Mouse (Mus musculus) stomach, embryonic 15.5 days (tissue): ENCODE results near the gene Vps8. TPM values are rescaled to one million over a fixed set of nuclear protein-coding genes. Genes with fewer than 3 reads are reported as not detected.

ENCODE experiments used
- ATAC-seq: fragments of 200-750 bp; cut with Nextera tagmentation; 2 replicates; pipeline ENCODE4 v1.8.0; 2017; ENCODE audit warnings: low read depth, moderate number of reproducible peaks, moderate TSS enrichment; ENCODE audit not compliant: insufficient read depth, low FRiP score
- H3K27ac ChIP-seq: fragments of 300-500 bp; sonication (generic); 2 replicates; pipeline ENCODE4 v1.5.1; 2015; ENCODE audit warnings: mild to moderate bottlenecking, inconsistent platforms
- H3K27me3 ChIP-seq: fragments of 300-500 bp; sonication (generic); replicated peaks from 2 replicates; pipeline ENCODE4 v1.6.1; 2015; ENCODE audit warnings: inconsistent platforms
- H3K36me3 ChIP-seq: fragments of 300-500 bp; sonication (generic); 2 replicates; pipeline ENCODE4 v1.6.1; 2015; ENCODE audit warnings: inconsistent platforms
- H3K4me1 ChIP-seq: fragments of 300-500 bp; sonication (generic); 2 replicates; pipeline ENCODE4 v1.6.1; 2015; ENCODE audit warnings: inconsistent platforms
- H3K4me2 ChIP-seq: fragments of 300-500 bp; sonication (generic); 2 replicates; pipeline ENCODE4 v1.6.1; 2015; ENCODE audit warnings: mild to moderate bottlenecking, inconsistent platforms
- H3K4me3 ChIP-seq: fragments of 300-500 bp; sonication (generic); replicated peaks from 2 replicates; pipeline ENCODE4 v1.5.1; 2015; ENCODE audit warnings: inconsistent platforms
- H3K9ac ChIP-seq: fragments of 300-500 bp; sonication (generic); 2 replicates; pipeline ENCODE4 v1.6.1; 2015; ENCODE audit warnings: inconsistent platforms
- H3K9me3 ChIP-seq: fragments of 300-500 bp; sonication (generic); 2 replicates; pipeline ENCODE4 v1.6.1; 2016; ENCODE audit warnings: inconsistent platforms
- WGBS: fragments of 180-500 bp; shearing (Covaris S2); methylation state at CpG from one replicate; pipeline ENCODE4 v1.1.7; 2015; 5-methylcytosine and 5-hydroxymethylcytosine counted together
- polyA plus RNA-seq: library from polyadenylated mRNA; unstranded; fragments of >200 nt; fragmentation: Nextera tagmentation; extraction: Ambion mirVana; gene quantifications from 2 replicates; pipeline ENCODE4 v1.2.1, GENCODE M21; 2015

The Vps8 gene
- polyA plus RNA-seq, 1 experiment from 2014 or later, result 17.2 TPM

DNA sequence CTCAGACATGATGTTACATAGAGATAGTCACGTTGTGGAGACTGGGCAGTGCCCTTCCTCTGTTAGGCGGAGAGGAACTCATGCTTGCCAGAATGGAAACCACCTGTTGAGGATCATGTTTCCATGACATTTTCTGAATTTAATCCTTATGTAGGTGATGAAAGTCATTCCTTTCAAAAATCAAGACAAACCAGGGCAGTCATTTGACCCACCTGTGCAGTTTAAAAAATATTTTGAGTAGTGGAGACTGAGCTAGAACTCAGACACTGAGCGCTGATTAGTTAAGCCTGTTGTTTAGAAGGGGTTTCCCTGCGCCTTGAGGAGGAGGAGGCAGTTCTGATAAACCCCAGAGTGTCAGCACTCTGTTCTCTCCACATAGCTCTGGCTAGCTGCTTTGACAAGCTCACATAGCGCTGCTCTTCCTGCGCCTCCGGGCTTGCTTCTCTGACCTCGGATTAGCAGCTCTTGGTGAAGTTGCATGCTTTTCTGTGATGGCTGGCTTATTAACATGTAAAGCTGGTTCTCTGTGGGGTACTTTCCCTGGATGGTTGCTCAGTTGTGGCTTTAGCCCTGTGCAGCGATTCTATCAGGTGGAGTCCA lies 22.2 kb downstream of the Vps8 start:
- WGBS, result 52% methylated on average over 9 of the region's 9 CpGs
- ATAC-seq, result no peak

DNA sequence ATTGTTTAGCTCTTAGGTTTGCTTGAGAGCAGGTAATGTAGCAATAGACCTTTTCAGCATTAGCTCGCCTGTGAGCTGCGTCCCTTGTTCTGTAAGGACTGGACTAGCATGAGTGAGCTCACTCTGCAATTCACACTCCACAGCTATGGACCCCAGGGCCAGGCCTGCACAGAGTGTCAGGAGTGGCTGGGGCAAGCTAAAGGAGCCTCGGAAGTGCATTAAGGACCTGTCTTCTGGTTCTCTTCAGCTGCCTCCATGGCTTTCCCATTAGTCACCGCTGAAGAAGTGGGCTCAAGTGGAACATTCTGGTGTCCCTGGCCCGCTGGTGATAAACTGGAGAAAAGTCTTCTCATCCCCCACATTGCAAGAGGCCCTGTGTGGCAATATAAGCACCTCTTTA lies 24.5 kb downstream of the Vps8 start:
- Histone ChIP-seq H3K4me2 (no peak overlapping the region), H3K9me3 (no peaks in the 10 kb centered on the region), H3K4me3 (no peak overlapping the region), H3K4me1 (no peaks in the 10 kb centered on the region), H3K36me3 (no peaks in the 10 kb centered on the region), H3K9ac (no peak overlapping the region), H3K27ac (no peak overlapping the region), H3K27me3 (no peaks in the 10 kb centered on the region)
- whole genome bisulfite sequencing, result 83% methylated on average over 5 of the region's 5 CpGs
- ATAC-seq, result no peak

More for the DNA sequence above, 22.2 kb downstream of the Vps8 start:
- H3K27me3 ChIP-seq, result no peaks in the 10 kb centered on the region
- no peaks in the 10 kb centered on the region for H3K4me1 ChIP-seq
- H3K36me3 ChIP-seq, result no peaks in the 10 kb centered on the region
- H3K4me2 ChIP-seq, result no peak overlapping the region
- no peak overlapping the region for H3K4me3 ChIP-seq
- H3K27ac ChIP-seq, result no peak overlapping the region
- no peaks in the 10 kb centered on the region for H3K9me3 ChIP-seq
- no peak overlapping the region for H3K9ac ChIP-seq

- Histone ChIP-seq H3K4me1 (no peaks in the 10 kb centered on the region), H3K4me2 (no peak overlapping the region), H3K9me3 (no peaks in the 10 kb centered on the region), H3K36me3 (no peaks in the 10 kb centered on the region), H3K27ac (no peak overlapping the region), H3K9ac (no peak overlapping the region), H3K4me3 (no peak overlapping the region), H3K27me3 (no peaks in the 10 kb centered on the region)
- 84% methylated on average over 5 of the region's 5 CpGs for WGBS
- ATAC-seq, result no peak
These were observed 25.5 kb downstream of the Vps8 start for GRCm38 (mm10) chr16:21448464-21448863.

GRCm38 (mm10) chr16:21449890-21450289 lies 27.0 kb downstream of the Vps8 start:
- 38% methylated on average over 8 of the region's 8 CpGs for WGBS
- Histone ChIP-seq H3K27ac (peak overlapping the region; percentile 42), H3K4me2 (no peak overlapping the region)

DNA sequence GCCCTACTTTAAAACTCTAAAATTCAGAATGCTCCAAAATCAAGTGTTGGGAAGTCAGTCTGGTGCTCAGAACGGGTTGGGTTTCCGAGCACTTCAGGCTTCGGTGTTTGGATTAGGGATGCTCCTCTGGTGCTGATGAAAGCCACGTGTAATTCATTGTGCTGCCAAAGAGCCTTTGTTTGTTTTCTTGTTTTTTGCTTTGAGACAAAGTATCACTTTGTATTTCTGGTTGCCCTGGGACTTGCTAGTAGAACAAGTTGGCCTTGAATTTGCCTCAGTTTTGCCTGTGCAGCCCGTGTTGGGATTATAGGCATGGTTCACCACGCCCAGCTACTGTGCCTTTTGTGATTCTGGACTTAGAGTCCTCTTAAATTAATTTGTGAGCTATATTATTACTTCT lies 29.7 kb downstream of the Vps8 start:
- Histone ChIP-seq H3K27me3 (no peaks in the 10 kb centered on the region), H3K27ac (no peak overlapping the region), H3K4me2 (no peak overlapping the region), H3K36me3 (no peaks in the 10 kb centered on the region), H3K4me1 (no peaks in the 10 kb centered on the region), H3K4me3 (no peak overlapping the region), H3K9me3 (no peaks in the 10 kb centered on the region), H3K9ac (no peak overlapping the region)
- ATAC-seq, result no peak
- 79% methylated on average over 6 of the region's 6 CpGs for WGBS

More at GRCm38 (mm10) chr16:21449890-21450289, 27.0 kb downstream of the Vps8 start:
- H3K27me3 ChIP-seq, result no peaks in the 10 kb centered on the region
- no peaks in the 10 kb centered on the region for H3K4me1 ChIP-seq
- no peaks in the 10 kb centered on the region for H3K9me3 ChIP-seq
- no peak overlapping the region for H3K4me3 ChIP-seq
- no peak overlapping the region for H3K9ac ChIP-seq
- H3K36me3 ChIP-seq, result no peaks in the 10 kb centered on the region
- ATAC-seq, result no peak

DNA sequence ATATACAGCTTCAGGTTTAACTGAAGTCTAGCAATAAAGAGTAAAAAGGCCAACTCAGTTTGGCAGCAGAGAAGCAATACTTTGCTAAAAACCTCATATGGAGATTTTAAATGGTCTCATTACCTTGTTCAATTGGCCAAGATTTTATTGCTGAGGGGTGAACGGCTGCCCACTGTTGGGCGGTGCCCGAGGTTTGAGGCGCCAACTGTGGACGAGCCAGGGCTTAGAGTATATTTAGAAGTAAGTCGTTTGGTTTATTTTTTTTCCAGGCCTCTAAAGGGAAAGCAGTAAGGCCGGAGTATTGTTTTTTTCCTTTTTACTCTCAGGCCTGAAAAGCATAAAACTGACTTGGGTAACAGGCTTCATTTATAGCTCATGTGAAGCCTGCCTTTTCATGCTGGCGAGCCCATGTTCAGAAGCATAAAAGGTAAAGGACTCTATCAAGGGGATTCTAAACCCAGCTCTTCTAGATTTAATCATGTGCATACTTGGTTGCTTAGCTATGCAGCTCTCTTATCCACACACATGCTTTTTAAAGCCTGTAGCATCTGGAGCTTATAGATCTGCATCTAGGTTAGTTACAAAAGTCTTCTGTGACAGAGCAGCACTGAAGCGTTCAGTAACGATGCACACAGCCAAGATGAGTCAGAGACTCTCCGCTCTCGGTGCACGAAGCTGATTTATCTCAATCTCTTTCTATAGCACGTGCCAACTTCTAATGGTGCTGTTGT lies 34.9 kb downstream of the Vps8 start:
- Histone ChIP-seq H3K9ac (no peak overlapping the region), H3K4me2 (no peak overlapping the region), H3K27me3 (no peaks in the 10 kb centered on the region), H3K4me1 (no peaks in the 10 kb centered on the region), H3K4me3 (no peak overlapping the region), H3K27ac (no peak overlapping the region), H3K36me3 (0 out of 2 replicates have a peak, but pooled peaks cover 4% of the 10 kb centered on the region), H3K9me3 (no peaks in the 10 kb centered on the region)
- ATAC-seq, result no peak
- 75% methylated on average over 14 of the region's 14 CpGs for WGBS

DNA sequence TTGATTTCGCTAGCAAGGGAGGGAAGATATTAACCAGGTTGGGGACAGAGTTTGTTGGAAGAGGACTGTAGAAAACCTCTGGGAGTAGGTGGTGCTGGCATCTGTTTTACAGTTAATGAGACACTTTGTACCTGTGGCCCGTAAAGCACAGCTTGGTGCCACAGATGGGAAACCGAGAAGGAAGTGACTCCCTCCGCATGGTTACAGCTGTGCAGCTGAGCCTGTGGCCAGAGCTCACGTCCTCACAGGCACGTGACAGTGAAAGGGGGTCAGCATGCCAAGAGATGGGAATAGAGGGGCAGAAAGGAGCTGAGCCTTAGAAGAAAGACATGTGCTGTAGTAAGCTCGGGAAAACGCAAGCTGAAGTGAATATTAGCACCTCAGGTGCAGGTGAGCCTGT lies 43.0 kb downstream of the Vps8 start:
- no peak overlapping the region for H3K9ac ChIP-seq
- H3K27me3 ChIP-seq, result no peaks in the 10 kb centered on the region
- no peaks in the 10 kb centered on the region for H3K9me3 ChIP-seq
- no peak overlapping the region for H3K4me2 ChIP-seq
- no peak overlapping the region for H3K27ac ChIP-seq
- no peak overlapping the region for H3K4me3 ChIP-seq
- H3K36me3 ChIP-seq, result peaks cover 17% of the 10 kb centered on the region; the same call in 1 of the 2 replicates
- WGBS, result 74% methylated on average over 8 of the region's 8 CpGs
- no peak for ATAC-seq
- H3K4me1 ChIP-seq, result no peaks in the 10 kb centered on the region

GRCm38 (mm10) chr16:21470416-21470815 lies 47.5 kb downstream of the Vps8 start:
- no peak overlapping the region for H3K9ac ChIP-seq
- no peaks in the 10 kb centered on the region for H3K4me1 ChIP-seq
- no peaks in the 10 kb centered on the region for H3K27me3 ChIP-seq
- no peak overlapping the region for H3K27ac ChIP-seq
- H3K36me3 ChIP-seq, result peaks cover 23% of the 10 kb centered on the region; the same call in 1 of the 2 replicates
- ATAC-seq, result no peak
- no peaks in the 10 kb centered on the region for H3K9me3 ChIP-seq
- H3K4me2 ChIP-seq, result no peak overlapping the region
- 85% methylated on average over 4 of the region's 4 CpGs for WGBS
- H3K4me3 ChIP-seq, result no peak overlapping the region

DNA sequence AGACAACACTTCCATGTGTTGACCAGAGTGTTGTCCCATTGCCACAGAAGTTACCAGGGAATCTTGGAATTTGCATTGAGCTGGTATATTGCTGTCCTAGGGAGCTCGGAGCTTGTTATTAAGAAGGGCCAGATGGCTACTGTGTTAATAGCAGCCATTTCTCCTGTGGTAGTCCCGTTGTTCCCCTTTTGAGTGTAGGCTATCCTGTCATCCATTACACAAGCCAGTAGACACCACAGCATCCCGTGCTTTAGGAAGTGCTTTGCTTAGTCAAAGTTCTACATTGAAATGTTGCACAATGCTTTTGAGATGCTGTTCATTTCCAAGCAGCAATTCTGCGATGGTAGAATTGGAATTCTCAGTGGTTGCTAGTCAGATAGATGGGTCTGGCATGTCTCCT lies 54.2 kb downstream of the Vps8 start:
- H3K4me3 ChIP-seq, result no peak overlapping the region
- no peak overlapping the region for H3K4me2 ChIP-seq
- 94% methylated on average over 4 of the region's 4 CpGs for WGBS
- H3K27ac ChIP-seq, result no peak overlapping the region
- no peak overlapping the region for H3K9ac ChIP-seq
- H3K4me1 ChIP-seq, result no peaks in the 10 kb centered on the region
- no peak for ATAC-seq
- H3K9me3 ChIP-seq, result no peaks in the 10 kb centered on the region
- H3K36me3 ChIP-seq, result peaks cover 13% of the 10 kb centered on the region; the same call in 1 of the 2 replicates
- H3K27me3 ChIP-seq, result no peaks in the 10 kb centered on the region

DNA sequence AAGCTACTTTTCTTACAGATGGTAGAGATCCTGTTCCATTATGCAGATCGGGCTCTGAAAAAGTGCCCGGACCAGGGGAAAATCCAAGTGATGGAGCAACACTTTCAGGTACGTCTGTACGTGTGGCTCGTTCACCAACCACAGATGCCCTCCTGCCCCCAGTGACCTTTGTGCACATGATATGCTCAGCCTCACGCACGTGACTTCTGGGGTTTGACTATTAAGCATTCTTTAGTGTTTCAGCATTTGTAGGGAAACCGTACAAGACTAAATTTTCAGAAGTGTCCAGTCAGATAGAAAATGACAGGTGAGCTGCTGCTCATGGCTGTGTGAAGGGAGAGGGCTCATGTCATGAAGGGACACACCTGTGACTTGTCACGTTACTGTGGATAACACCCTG lies 55.5 kb downstream of the Vps8 start:
- WGBS, result 82% methylated on average over 9 of the region's 9 CpGs
- H3K4me3 ChIP-seq, result no peak overlapping the region
- no peaks in the 10 kb centered on the region for H3K9me3 ChIP-seq
- H3K9ac ChIP-seq, result no peak overlapping the region
- ATAC-seq, result no peak
- peaks cover 10% of the 10 kb centered on the region; the same call in 1 of the 2 replicates for H3K36me3 ChIP-seq
- H3K4me2 ChIP-seq, result no peak overlapping the region
- no peaks in the 10 kb centered on the region for H3K4me1 ChIP-seq
- H3K27me3 ChIP-seq, result no peaks in the 10 kb centered on the region
- H3K27ac ChIP-seq, result no peak overlapping the region

GRCm38 (mm10) chr16:21483803-21484202 lies 60.9 kb downstream of the Vps8 start:
- no peak overlapping the region for H3K27ac ChIP-seq
- WGBS, result 89% methylated on average over 5 of the region's 5 CpGs

DNA sequence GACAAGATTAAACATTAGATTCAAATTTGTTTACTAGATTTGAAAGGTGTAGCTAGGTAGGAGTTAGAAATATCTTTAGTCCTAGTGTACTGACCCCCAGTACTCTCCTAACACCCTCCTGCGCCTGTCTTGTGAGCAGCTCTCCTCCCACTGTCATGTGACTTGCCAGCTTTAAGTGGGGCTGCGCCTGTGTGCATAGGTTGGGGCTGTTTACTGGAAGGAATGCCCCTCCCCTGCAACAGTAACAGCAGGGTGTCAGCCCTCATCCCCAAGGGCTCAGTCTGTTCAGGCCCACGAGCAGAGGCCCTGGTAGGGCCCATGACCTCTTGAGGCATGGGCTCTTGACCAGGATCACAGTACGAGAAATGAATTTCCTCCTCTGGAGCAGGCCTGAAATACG lies 62.8 kb downstream of the Vps8 start:
- Histone ChIP-seq H3K27me3 (no peaks in the 10 kb centered on the region), H3K27ac (no peak overlapping the region), H3K9me3 (no peaks in the 10 kb centered on the region), H3K9ac (no peak overlapping the region), H3K4me1 (no peaks in the 10 kb centered on the region), H3K4me3 (no peak overlapping the region), H3K36me3 (no peaks in the 10 kb centered on the region), H3K4me2 (no peak overlapping the region)
- no peak for ATAC-seq
- WGBS, result 53% methylated on average over 5 of the region's 5 CpGs

More at GRCm38 (mm10) chr16:21483803-21484202, 60.9 kb downstream of the Vps8 start:
- no peak for ATAC-seq
- H3K4me1 ChIP-seq, result no peaks in the 10 kb centered on the region
- H3K4me3 ChIP-seq, result no peak overlapping the region
- H3K9me3 ChIP-seq, result no peaks in the 10 kb centered on the region
- no peak overlapping the region for H3K9ac ChIP-seq
- H3K36me3 ChIP-seq, result no peaks in the 10 kb centered on the region
- H3K27me3 ChIP-seq, result no peaks in the 10 kb centered on the region
- H3K4me2 ChIP-seq, result no peak overlapping the region
